Mouse (Mus musculus) stomach, postnatal 0 days (tissue): Measurements from ENCODE around the gene Mettl21a.

Experiments
- CTCF ChIP-seq: IDR thresholded peaks from 2 replicates; pipeline ENCODE4 v1.5.1; 2016; ENCODE audit warnings: antibody characterized with exemption, low read depth, mild to moderate bottlenecking, moderate library complexity
- EP300 ChIP-seq: optimal IDR thresholded peaks from 2 replicates; pipeline ENCODE3; 2016; ENCODE audit warnings: antibody characterized with exemption

- TF ChIP-seq CTCF (no peak), EP300 (no peak)
Observed at GRCm38 (mm10) chr1:64609976-64610375, 7.1 kb downstream of the Mettl21a start.
